In genomic region chr19:44263581-44263980, GRCm38 (mm10) we compare ENCODE assay signal across 20 mouse cellular contexts. TPM values are rescaled to one million over a fixed set of nuclear protein-coding genes. Genes with fewer than 3 reads are reported as not detected.
DNase-seq lines count a peak whose midpoint lies in the region; TF ChIP-seq lines count a peak whose summit lies in the region.
"Had no signal": no experiment of that assay in that cellular context is flagged by ENCODE, and none has a peak within 500 bp of the region (broad histone marks: within the 10 kb centered on the region; RNA-seq: fewer than 3 reads in every experiment).

No protein-coding gene starts in this region.

- in situ Hi-C loops in CH12.LX (cut with MboI; ENCODE audit: low pct_ligation_motif_present, low pct_unique_long_range_greater_than_20kb, low sequenced_read_pairs), result no loop called here

- peaks cover 16 to 56% of the 10 kb centered on the region in 2 experiments for H3K4me1 ChIP-seq in CH12.LX (ENCODE audit: control insufficient read depth in 1 of 2, insufficient read depth in 2 of 2)

- H3K36me3 ChIP-seq in CH12.LX (replicated peaks in 1 of 2; ENCODE audit: control insufficient read depth in 1 of 2, insufficient read depth in 1 of 2, low read length in 1 of 2) (peaks cover 7 to 20% of the 10 kb centered on the region in 2 experiments), macrophage (ENCODE audit: inconsistent target) (no peaks in the 10 kb centered on the region)
- H3K36me3 ChIP-seq: embryonic facial prominence, embryonic 13.5 days; embryonic facial prominence, embryonic 15.5 days; forebrain, embryonic 10.5 days; forebrain, embryonic 12.5 days had no signal

- no peak for TF ChIP-seq CTCF in CH12.LX (conservative IDR thresholded peaks at IDR 0.05 in 1 of 2, IDR thresholded peaks at IDR 0.05 in 1 of 2; ENCODE audit: low read depth in 2 of 2, low read length in 2 of 2)

- DNase-seq in A20 (ENCODE audit: low read depth, low spot score) (peak; percentile 58), CH12.LX (ENCODE audit: extremely low read depth) (no peak)
- DNase-seq in cerebellum, postnatal 14 days, result no peak
- no peak for DNase-seq in urinary bladder, adult 18-20 months (ENCODE audit: low spot score in 2 of 2)
- DNase-seq in heart, adult 8-10 months (ENCODE audit: low spot score), result no peak
- DNase-seq: adrenal gland, adult 2 months; adrenal gland, postnatal 10 days; adrenal gland, postnatal 25 days; cerebellum, adult 11-12 months; cerebellum, adult 2 months; cerebellum, adult 9-10 months; cerebellum, postnatal 10 days; cerebellum, postnatal 36 days; embryo, embryonic 11 days had no signal

- no peak for TF ChIP-seq RAD21 in CH12.LX (IDR thresholded peaks at IDR 0.05; ENCODE audit: low read depth, low read length)

- dilution Hi-C loops in CH12.LX (cut with MboI; ENCODE audit: extremely low pct_ligation_motif_present, extremely low pct_unique_long_range_greater_than_20kb, low sequenced_read_pairs), result no loop called here

- no peak overlapping the region for H3K4me2 ChIP-seq in CH12.LX (ENCODE audit: insufficient read depth, low read depth, poor library complexity, severe bottlenecking)
- H3K4me2 ChIP-seq: embryonic facial prominence, embryonic 13.5 days; embryonic facial prominence, embryonic 15.5 days; forebrain, embryonic 12.5 days had no signal

- no peaks in the 10 kb centered on the region for H3K27me3 ChIP-seq in CH12.LX (replicated peaks)
- H3K27me3 ChIP-seq: embryonic facial prominence, embryonic 13.5 days; embryonic facial prominence, embryonic 15.5 days; forebrain, embryonic 12.5 days had no signal

- H3K4me3 ChIP-seq in CH12.LX (replicated peaks in 1 of 3; ENCODE audit: low read depth in 2 of 3, low read length in 2 of 3, poor library complexity in 1 of 3) (no peak overlapping the region), macrophage (ENCODE audit: inconsistent target) (no peak overlapping the region)
- H3K4me3 ChIP-seq: embryonic facial prominence, embryonic 13.5 days; embryonic facial prominence, embryonic 15.5 days; erythroblast, embryonic 14.5 days; forebrain, embryonic 10.5 days; forebrain, embryonic 12.5 days had no signal

- no peaks in the 10 kb centered on the region for H3K9me3 ChIP-seq in CH12.LX (replicated peaks; ENCODE audit: low read length)
- H3K9me3 ChIP-seq: embryonic facial prominence, embryonic 13.5 days; embryonic facial prominence, embryonic 15.5 days; forebrain, embryonic 10.5 days; forebrain, embryonic 12.5 days had no signal

- H3K27ac ChIP-seq in CH12.LX (ENCODE audit: insufficient read depth, low read depth), result no peak overlapping the region
- H3K27ac ChIP-seq in macrophage, result peak overlapping the region; percentile 82; the same call in 1 of the 2 replicates
- H3K27ac ChIP-seq: embryonic facial prominence, embryonic 13.5 days; embryonic facial prominence, embryonic 15.5 days; forebrain, embryonic 10.5 days; forebrain, embryonic 12.5 days had no signal

- H3K79me2 ChIP-seq in CH12.LX (replicated peaks; ENCODE audit: control insufficient read depth, extremely low read depth, insufficient read depth, poor library complexity, severe bottlenecking) (peaks cover 4% of the 10 kb centered on the region), macrophage (ENCODE audit: inconsistent target) (no peaks in the 10 kb centered on the region)

- TF ChIP-seq POLR2A in CH12.LX (IDR thresholded peaks at IDR 0.05; ENCODE audit: low read depth, low read length), result no peak

- TF ChIP-seq EP300 in CH12.LX (IDR thresholded peaks at IDR 0.05; ENCODE audit: low read length), result no peak

- 67% methylated on average over 3 of the region's 3 CpGs for WGBS in macrophage (ENCODE audit: missing documents)

- H3K9ac ChIP-seq in CH12.LX (ENCODE audit: insufficient read depth, low read depth), result no peak overlapping the region
- H3K9ac ChIP-seq: embryonic facial prominence, embryonic 13.5 days; embryonic facial prominence, embryonic 15.5 days; forebrain, embryonic 12.5 days had no signal

TF ChIP-seq in CH12.LX, 34 proteins besides CTCF, POLR2A, EP300 and RAD21:
- TF ChIP-seq UBTF (IDR thresholded peaks at IDR 0.05; ENCODE audit: low read depth, low read length) (no peak), POLR2AphosphoS2 (IDR thresholded peaks at IDR 0.05; ENCODE audit: low read depth, low read length) (0 out of 2 replicates have a peak, but pooled peaks have one; percentile 43)
TF ChIP-seq in CH12.LX: peak in this region for 1.

RNA-seq across cellular contexts. Expression of gene Scd2, which starts 29.9 kb away (rescaled TPM):
- total RNA-seq in CH12.LX (2012; rRNA removed) (204 and 212 TPM in 2 replicates), CH12.LX (2014; rRNA removed) (123 and 205 TPM in 2 replicates)
- polyA plus RNA-seq in CH12.LX (2012; ENCODE audit: insufficient read length, low read depth) (274 and 408 TPM in 2 replicates), macrophage (2018) (51.1 to 117 TPM (median 106 TPM) in 3 replicates)
- 100 to 1,000 TPM in 2 of 26 experiments, 10 to 100 TPM in 14, 1 to 10 TPM in 10; 2.2 to 156 (median 19.0) TPM for total RNA-seq in macrophage (2018; cell fraction: chromatin; rRNA removed)
- 100 to 1,000 TPM; 105 to 368 (median 202) TPM for total RNA-seq in macrophage (2018; cell fraction: cytosol; rRNA removed)
- 100 to 1,000 TPM in 21 of 26 experiments, 10 to 100 TPM in 5; 21.2 to 569 (median 200) TPM for total RNA-seq in macrophage (2018; cell fraction: nucleus; rRNA removed)
- 10 to 100 TPM in 1 of 4 experiments, 1 to 10 TPM in 3; 7.5 to 10.2 (median 9.4) TPM for total RNA-seq in heart, adult 8-10 months (2022)

Comparison
In these comparisons a context has a peak if more than half of its experiments do, and no peak if none do; other contexts are left out.
1. RNA of gene Scd2, which starts 29.9 kb away (total RNA-seq): 123 to 212 TPM in CH12.LX; 7.5 to 10.2 TPM in heart, adult 8-10 months; every median in the first group is over 10 times any median in the second.